Mouse (Mus musculus) heart, embryonic 14.5 days (tissue): Measurements from ENCODE around the gene Rab1b. TPM values are rescaled to one million over a fixed set of nuclear protein-coding genes. Genes with fewer than 3 reads are reported as not detected.

Experiments used
- ATAC-seq: fragments of 200-750 bp; cut with Nextera tagmentation; 2 replicates; pipeline ENCODE4 v1.8.0; 2017; ENCODE audit warnings: low read depth, moderate TSS enrichment; ENCODE audit not compliant: insufficient number of reproducible peaks, insufficient read depth, low FRiP score
- H3K27ac ChIP-seq, 2 experiments: fragments of 200-500 bp in 1 of 2; fragments of 300-500 bp in 1 of 2; sonication (generic) in 1 of 2; replicated peaks in 1 of 2; 2 replicates each; pipeline ENCODE4 v1.5.1; 2012 to 2014; ENCODE audit warnings: low read depth in 2 of 2, low read length in 2 of 2, control low read depth in 1 of 2, mild to moderate bottlenecking in 1 of 2, mixed read lengths in 1 of 2; ENCODE audit not compliant: control insufficient read depth in 1 of 2, insufficient read depth in 1 of 2
- H3K27me3 ChIP-seq: fragments of 300-500 bp; sonication (generic); 2 replicates; pipeline ENCODE4 v1.6.1; 2014; ENCODE audit warnings: mild to moderate bottlenecking, low read length, control low read depth; ENCODE audit not compliant: control insufficient read depth, insufficient read depth
- H3K36me3 ChIP-seq: fragments of 300-500 bp; sonication (generic); 2 replicates; pipeline ENCODE4 v1.6.1; 2014; ENCODE audit warnings: mild to moderate bottlenecking, control low read depth, low read length, mixed read lengths; ENCODE audit not compliant: control insufficient read depth, insufficient read depth
- H3K4me1 ChIP-seq, 2 experiments: fragments of 200-500 bp in 1 of 2; fragments of 300-500 bp in 1 of 2; sonication (generic) in 1 of 2; 2 replicates each; pipeline ENCODE4 v1.6.1; 2012 to 2014; ENCODE audit warnings: low read length in 2 of 2, control low read depth in 1 of 2, mixed read lengths in 1 of 2; ENCODE audit not compliant: control insufficient read depth in 2 of 2, insufficient read depth in 2 of 2
- H3K4me2 ChIP-seq: fragments of 300-500 bp; sonication (generic); 2 replicates; pipeline ENCODE4 v1.6.1; 2014; ENCODE audit warnings: mild to moderate bottlenecking, low read length
- H3K4me3 ChIP-seq, 2 experiments: fragments of 200-500 bp in 1 of 2; fragments of 300-500 bp in 1 of 2; sonication (generic) in 1 of 2; 2 replicates each; pipeline ENCODE4 v1.5.1; 2012 to 2014; ENCODE audit warnings: low read length in 2 of 2, mild to moderate bottlenecking in 2 of 2, control low read depth in 1 of 2, low read depth in 1 of 2, moderate library complexity in 1 of 2; ENCODE audit not compliant: control insufficient read depth in 1 of 2, insufficient read depth in 1 of 2
- H3K9ac ChIP-seq: fragments of 300-500 bp; sonication (generic); 2 replicates; pipeline ENCODE4 v1.6.1; 2014; ENCODE audit warnings: mild to moderate bottlenecking, low read length
- H3K9me3 ChIP-seq: fragments of 300-500 bp; sonication (generic); 2 replicates; pipeline ENCODE4 v1.6.1; 2016; ENCODE audit warnings: low read length, control low read depth; ENCODE audit not compliant: control insufficient read depth
- WGBS: fragments of 180-500 bp; shearing (Covaris S2); extraction: QIAGEN DNeasy Blood & Tissue Kit; methylation state at CpG from one replicate; pipeline ENCODE4 v1.1.7; 2014; 5-methylcytosine and 5-hydroxymethylcytosine counted together
- polyA plus RNA-seq: library from polyadenylated mRNA; unstranded; fragments of >200 nt; fragmentation: Nextera tagmentation; extraction: Ambion mirVana; gene quantifications from 2 replicates; pipeline ENCODE4 v1.2.1, GENCODE M21; 2014

The Rab1b gene
- polyA plus RNA-seq, 1 experiment from 2014 or later: 231 TPM

DNA sequence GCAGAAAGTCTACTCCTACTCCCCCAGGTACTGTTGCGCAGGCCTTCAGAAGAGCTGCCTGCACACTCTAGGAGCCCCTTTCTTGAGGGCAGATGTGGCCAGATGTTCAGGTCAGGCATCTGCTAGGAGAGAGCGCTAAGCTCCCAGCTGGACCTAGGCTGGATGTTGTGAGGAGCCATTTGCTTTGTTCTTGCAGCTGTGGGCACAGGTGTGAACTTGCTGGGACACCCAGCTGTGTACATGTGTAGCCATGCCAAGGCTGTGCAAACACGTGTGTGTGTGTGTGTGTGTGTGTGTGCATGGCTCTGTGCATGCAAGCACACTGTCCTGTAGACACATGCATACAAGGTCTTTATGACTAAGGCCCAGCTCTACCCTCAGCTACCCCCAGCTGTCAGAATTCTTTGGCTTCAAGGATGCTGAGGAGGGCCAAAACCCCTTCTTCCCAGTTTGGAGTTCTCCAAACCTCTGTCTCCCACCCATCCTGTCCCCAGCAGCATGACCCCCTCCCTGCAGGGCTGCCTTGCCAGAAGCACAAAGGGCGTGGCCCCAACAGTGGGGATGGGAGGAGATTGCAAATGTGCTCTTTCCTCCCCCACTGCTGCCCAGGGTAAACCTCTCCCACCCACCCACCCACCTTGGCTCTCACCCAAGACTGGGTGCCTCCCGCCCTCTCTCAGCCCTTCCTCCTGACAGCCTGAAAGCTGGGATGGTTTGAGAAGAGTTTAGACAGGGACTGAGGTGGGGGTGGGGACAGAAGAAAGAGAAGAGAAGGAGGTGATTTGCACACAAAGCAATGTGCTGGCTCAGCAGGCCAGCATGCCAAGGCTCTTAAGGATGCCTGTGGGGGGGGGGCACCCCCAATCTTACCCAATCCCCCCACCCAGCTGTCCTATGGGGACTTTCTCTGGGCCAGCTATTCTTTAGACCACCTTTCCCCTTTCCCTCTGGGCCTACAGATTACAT lies 46.2 kb downstream of the Rab1b start:
- Histone ChIP-seq H3K9me3 (no peaks in the 10 kb centered on the region), H3K36me3 (no peaks in the 10 kb centered on the region), H3K4me1 (peaks cover 23 to 25% of the 10 kb centered on the region in 2 experiments), H3K4me2 (no peak overlapping the region), H3K27ac (no peak overlapping the region), H3K27me3 (no peaks in the 10 kb centered on the region), H3K9ac (no peak overlapping the region), H3K4me3 (no peak overlapping the region)
- 46% methylated on average over 5 of the region's 5 CpGs for WGBS
- ATAC-seq: no peak

GRCm38 (mm10) chr19:5058801-5059771 lies 47.8 kb downstream of the Rab1b start:
- no peaks in the 10 kb centered on the region for H3K36me3 ChIP-seq
- 15% methylated on average over 10 of the region's 10 CpGs for WGBS
- no peak for ATAC-seq
- no peak overlapping the region for H3K4me3 ChIP-seq
- peak overlapping the region; percentile 14; the same call in 1 of the 2 replicates for H3K9ac ChIP-seq
- H3K27ac ChIP-seq: peak overlapping the region in 1 of 2 experiments; percentile 31; a peak in 1 of 4 replicates
- H3K4me1 ChIP-seq: peaks cover 23 to 25% of the 10 kb centered on the region in 2 experiments
- H3K9me3 ChIP-seq: no peaks in the 10 kb centered on the region
- H3K4me2 ChIP-seq: no peak overlapping the region
- no peaks in the 10 kb centered on the region for H3K27me3 ChIP-seq

DNA sequence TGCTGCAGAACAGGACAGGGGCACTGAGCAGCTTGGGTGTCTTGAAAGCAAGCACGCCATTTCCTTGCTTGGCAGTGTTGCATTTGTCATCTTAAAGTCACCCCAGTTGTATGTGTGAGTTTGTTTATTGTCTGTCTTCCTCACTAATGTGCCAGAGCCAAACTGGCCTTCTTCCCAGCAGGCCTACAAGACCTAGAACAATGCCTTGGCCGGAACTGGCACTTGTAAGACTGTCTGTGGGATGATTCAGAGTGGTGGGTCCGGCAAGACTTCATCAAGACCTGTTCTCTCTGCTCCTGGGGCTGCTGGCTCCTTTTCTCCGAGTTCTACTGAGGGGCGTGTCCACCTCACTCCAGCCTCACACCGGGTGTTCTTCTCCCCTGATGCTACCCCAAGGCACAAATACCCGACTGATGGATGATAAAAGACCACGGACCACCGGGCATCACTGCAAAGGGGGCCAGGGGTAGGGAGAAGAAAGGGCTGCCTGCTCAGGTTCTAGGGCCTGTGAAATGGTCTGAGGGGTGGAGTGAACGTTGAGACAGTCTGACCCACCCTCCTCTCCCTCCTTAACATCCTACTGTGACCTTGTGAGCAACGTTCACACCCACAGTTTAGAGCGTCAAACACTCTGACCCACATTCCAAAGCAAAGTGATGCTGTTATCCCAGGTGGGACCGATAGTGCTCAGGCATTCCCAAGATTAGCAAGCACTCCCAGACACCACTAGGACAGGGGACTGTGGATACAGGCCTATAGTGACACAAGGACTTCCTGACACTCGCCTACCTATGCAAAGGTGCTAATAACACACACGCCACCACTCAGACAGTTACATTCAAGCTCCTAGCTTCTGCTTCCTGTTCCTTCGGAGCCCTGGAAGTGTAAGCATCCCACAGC lies 48.7 kb downstream of the Rab1b start:
- Histone ChIP-seq H3K9ac (no peak overlapping the region), H3K27me3 (0 out of 2 replicates have a peak, but pooled peaks cover 5% of the 10 kb centered on the region), H3K4me1 (peaks cover 23 to 25% of the 10 kb centered on the region in 2 experiments), H3K9me3 (no peaks in the 10 kb centered on the region), H3K27ac (no peak overlapping the region), H3K36me3 (no peaks in the 10 kb centered on the region), H3K4me3 (no peak overlapping the region), H3K4me2 (no peak overlapping the region)
- ATAC-seq: no peak
- 32% methylated on average over 16 of the region's 16 CpGs for WGBS

DNA sequence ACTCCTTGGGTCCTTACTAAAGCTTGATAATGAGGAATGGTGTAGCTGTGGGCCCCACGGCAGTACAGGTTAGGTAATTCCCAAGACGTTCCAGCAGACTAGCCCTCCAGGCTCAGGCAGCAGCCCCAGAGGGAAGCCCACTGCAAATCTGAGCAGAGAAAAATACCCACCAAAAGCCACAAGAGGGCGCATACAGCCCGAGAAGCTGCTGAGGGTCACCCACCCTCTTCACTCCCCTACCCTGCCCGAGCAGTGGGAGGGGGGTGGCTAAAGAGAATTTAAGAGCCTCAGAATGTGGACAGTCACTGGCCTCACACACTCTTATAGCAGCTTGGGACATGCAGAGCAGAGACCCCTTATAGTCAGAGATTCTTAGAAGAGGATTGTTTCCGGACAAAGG lies 50.6 kb downstream of the Rab1b start:
- no peak for ATAC-seq
- no peak overlapping the region for H3K4me3 ChIP-seq
- H3K27me3 ChIP-seq: peaks cover 12% of the 10 kb centered on the region; the same call in 1 of the 2 replicates
- H3K9me3 ChIP-seq: no peaks in the 10 kb centered on the region
- no peak overlapping the region for H3K27ac ChIP-seq
- no peaks in the 10 kb centered on the region for H3K36me3 ChIP-seq
- no peak overlapping the region for H3K9ac ChIP-seq
- H3K4me2 ChIP-seq: no peak overlapping the region
- H3K4me1 ChIP-seq: peaks cover 36 to 38% of the 10 kb centered on the region in 2 experiments
- WGBS: 10% methylated on average over 6 of the region's 6 CpGs

GRCm38 (mm10) chr19:5053909-5054308 lies 53.0 kb downstream of the Rab1b start:
- peaks cover 22 to 38% of the 10 kb centered on the region in 2 experiments for H3K4me1 ChIP-seq
- no peak overlapping the region for H3K9ac ChIP-seq
- peaks cover 10% of the 10 kb centered on the region for H3K36me3 ChIP-seq
- H3K4me3 ChIP-seq: no peak overlapping the region
- no peak overlapping the region for H3K4me2 ChIP-seq
- H3K9me3 ChIP-seq: no peaks in the 10 kb centered on the region
- WGBS: 29% methylated on average over 9 of the region's 9 CpGs
- no peak overlapping the region for H3K27ac ChIP-seq
- ATAC-seq: no peak
- peaks cover 12% of the 10 kb centered on the region; the same call in 1 of the 2 replicates for H3K27me3 ChIP-seq

GRCm38 (mm10) chr19:5052853-5053252 lies 54.0 kb downstream of the Rab1b start:
- WGBS: 67% methylated on average over 17 of the region's 17 CpGs
- ATAC-seq: no peak
- peaks cover 17 to 30% of the 10 kb centered on the region in 2 experiments for H3K4me1 ChIP-seq
- H3K36me3 ChIP-seq: peaks cover 21% of the 10 kb centered on the region
- no peak overlapping the region for H3K4me3 ChIP-seq
- H3K27me3 ChIP-seq: peaks cover 12% of the 10 kb centered on the region; the same call in 1 of the 2 replicates
- no peak overlapping the region for H3K27ac ChIP-seq
- no peak overlapping the region for H3K4me2 ChIP-seq
- H3K9me3 ChIP-seq: no peaks in the 10 kb centered on the region
- H3K9ac ChIP-seq: no peak overlapping the region
